Comparison of ENCODE assay signal across 15 mouse cellular contexts in the genomic region with DNA sequence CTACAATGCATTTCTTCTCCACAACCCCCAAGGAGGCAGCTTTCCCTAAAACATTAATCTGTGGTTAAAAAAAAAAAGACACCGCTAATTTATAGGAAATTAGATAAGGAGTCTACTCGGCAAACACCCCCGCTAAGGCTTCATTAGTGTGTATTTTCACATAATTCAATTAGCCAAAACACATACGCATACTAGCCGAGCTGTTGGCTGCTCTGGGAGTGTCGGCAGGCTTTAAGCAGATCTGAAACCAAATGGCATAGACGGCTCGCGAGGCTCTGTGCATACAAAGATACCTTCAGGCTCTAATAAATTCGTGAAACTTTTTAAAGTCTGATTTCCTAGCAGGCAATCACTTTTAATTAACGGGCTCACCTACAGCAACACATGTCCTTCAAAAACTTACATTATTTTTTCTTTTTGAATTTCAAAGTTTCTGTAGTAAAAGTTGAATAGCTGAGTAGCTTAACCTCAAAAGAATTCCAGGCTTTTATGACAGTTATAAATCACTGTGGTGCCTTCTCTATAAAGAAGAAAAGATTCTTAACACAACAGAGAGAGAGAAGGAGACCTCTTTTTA.
DNase-seq lines count a peak whose midpoint lies in the region; ATAC-seq and TF ChIP-seq lines count a peak whose summit lies in the region.
"Had no signal": no experiment of that assay in that cellular context is flagged by ENCODE, and none has a peak within 500 bp of the region (broad histone marks: within the 10 kb centered on the region; RNA-seq: fewer than 3 reads in every experiment).

No protein-coding gene starts in this region.

- peak; percentile 32 for DNase-seq in hindbrain, postnatal 0 days (ENCODE audit: low spot score)
- no peak for DNase-seq in hindbrain, embryonic 10.5 days (ENCODE audit: low spot score)
- DNase-seq in neural tube, embryonic 11.5 days (ENCODE audit: low spot score): no peak
- DNase-seq in neural tube, embryonic 10.5 days (ENCODE audit: extremely low spot score, low spot score): no peak
- no peak for DNase-seq in right cerebral cortex, postnatal 25 days
- no peak for DNase-seq in cerebellum, adult 18-20 months
- no peak for DNase-seq in liver
- DNase-seq: cerebellum, adult 11 months; heart, adult 2 months; lung, adult 2 months had no signal

- 35% methylated on average over 11 of the region's 11 CpGs for WGBS in hindbrain, postnatal 0 days
- WGBS in hindbrain, embryonic 10.5 days: 60% methylated on average over 11 of the region's 11 CpGs
- WGBS in neural tube, embryonic 11.5 days: 10% methylated on average over 11 of the region's 11 CpGs
- WGBS in limb, embryonic 12.5 days: 5% methylated on average over 11 of the region's 11 CpGs

- no peak overlapping the region for H3K27ac ChIP-seq in hindbrain, postnatal 0 days
- H3K27ac ChIP-seq in hindbrain, embryonic 10.5 days: no peak overlapping the region
- no peak overlapping the region for H3K27ac ChIP-seq in neural tube, embryonic 11.5 days (ENCODE audit: low read depth, low read length)
- H3K27ac ChIP-seq in limb, embryonic 12.5 days: no peak overlapping the region
- H3K27ac ChIP-seq: forebrain, embryonic 13.5 days; heart, adult 2 months; hindbrain, embryonic 14.5 days; macrophage had no signal

- ATAC-seq in hindbrain, postnatal 0 days: no peak
- ATAC-seq in neural tube, embryonic 11.5 days (ENCODE audit: insufficient read depth, low FRiP score, low TSS enrichment): no peak
- no peak for ATAC-seq in limb, embryonic 12.5 days (ENCODE audit: insufficient number of reproducible peaks, insufficient read depth, low FRiP score, low TSS enrichment, low read depth)
- ATAC-seq: forebrain, embryonic 13.5 days; Patski had no signal

- no peaks in the 10 kb centered on the region for H3K9me3 ChIP-seq in hindbrain, postnatal 0 days (ENCODE audit: low read length)
- H3K9me3 ChIP-seq in hindbrain, embryonic 10.5 days: no peaks in the 10 kb centered on the region
- H3K9me3 ChIP-seq in neural tube, embryonic 11.5 days (ENCODE audit: control insufficient read depth, low read length): no peaks in the 10 kb centered on the region
- no peaks in the 10 kb centered on the region for H3K9me3 ChIP-seq in limb, embryonic 12.5 days
- H3K9me3 ChIP-seq: forebrain, embryonic 13.5 days had no signal

- H3K4me2 ChIP-seq in hindbrain, postnatal 0 days (ENCODE audit: low read depth, low read length): no peak overlapping the region
- H3K4me2 ChIP-seq in neural tube, embryonic 11.5 days (ENCODE audit: low read depth): peak overlapping the region; percentile 3; the same call in 1 of the 2 replicates
- peak overlapping the region; percentile 30 for H3K4me2 ChIP-seq in limb, embryonic 12.5 days
- H3K4me2 ChIP-seq: forebrain, embryonic 13.5 days had no signal

- no peaks in the 10 kb centered on the region for H3K4me1 ChIP-seq in hindbrain, postnatal 0 days (ENCODE audit: insufficient read depth, low read length)
- peaks cover 24% of the 10 kb centered on the region; the same call in 1 of the 2 replicates for H3K4me1 ChIP-seq in hindbrain, embryonic 10.5 days (replicated peaks)
- H3K4me1 ChIP-seq in neural tube, embryonic 11.5 days (ENCODE audit: control insufficient read depth, insufficient read depth, low read length): peaks cover 3% of the 10 kb centered on the region
- H3K4me1 ChIP-seq in limb, embryonic 12.5 days (replicated peaks): peaks cover 32% of the 10 kb centered on the region

- no peaks in the 10 kb centered on the region for H3K36me3 ChIP-seq in hindbrain, postnatal 0 days (ENCODE audit: insufficient read depth, low read length)
- H3K36me3 ChIP-seq in hindbrain, embryonic 10.5 days: no peaks in the 10 kb centered on the region
- H3K36me3 ChIP-seq in neural tube, embryonic 11.5 days (ENCODE audit: control insufficient read depth, insufficient read depth, low read length): no peaks in the 10 kb centered on the region
- H3K36me3 ChIP-seq in limb, embryonic 12.5 days: no peaks in the 10 kb centered on the region

- no peak for TF ChIP-seq CTCF in hindbrain, postnatal 0 days (IDR thresholded peaks at IDR 0.05; ENCODE audit: low read depth)

- no peak overlapping the region for H3K9ac ChIP-seq in hindbrain, postnatal 0 days (replicated peaks; ENCODE audit: low read length)
- H3K9ac ChIP-seq in neural tube, embryonic 11.5 days (ENCODE audit: low read length): no peak overlapping the region
- H3K9ac ChIP-seq in limb, embryonic 12.5 days (replicated peaks): no peak overlapping the region
- H3K9ac ChIP-seq: forebrain, embryonic 13.5 days; hindbrain, embryonic 14.5 days had no signal

- H3K4me3 ChIP-seq in hindbrain, postnatal 0 days (ENCODE audit: low read length): no peak overlapping the region
- H3K4me3 ChIP-seq in hindbrain, embryonic 10.5 days: no peak overlapping the region
- no peak overlapping the region for H3K4me3 ChIP-seq in neural tube, embryonic 11.5 days (ENCODE audit: low read depth, low read length)
- no peak overlapping the region for H3K4me3 ChIP-seq in limb, embryonic 12.5 days (replicated peaks)
- H3K4me3 ChIP-seq: forebrain, embryonic 13.5 days; heart, adult 2 months had no signal

- no peaks in the 10 kb centered on the region for H3K27me3 ChIP-seq in hindbrain, postnatal 0 days (ENCODE audit: insufficient read depth, low read length)
- H3K27me3 ChIP-seq in hindbrain, embryonic 10.5 days (ENCODE audit: insufficient read depth, poor library complexity, severe bottlenecking): peaks cover 4% of the 10 kb centered on the region; the same call in 1 of the 2 replicates
- no peaks in the 10 kb centered on the region for H3K27me3 ChIP-seq in neural tube, embryonic 11.5 days (ENCODE audit: control insufficient read depth, insufficient read depth, low read length)
- peaks cover 22% of the 10 kb centered on the region; the same call in 1 of the 2 replicates for H3K27me3 ChIP-seq in limb, embryonic 12.5 days
- H3K27me3 ChIP-seq: forebrain, embryonic 13.5 days had no signal
